Mouse (Mus musculus) kidney, embryonic 14.5 days (tissue): ENCODE results near the gene Ifi214. TPM values are rescaled to one million over a fixed set of nuclear protein-coding genes. Genes with fewer than 3 reads are reported as not detected.
"Not testable (repeated sequence)": the region's sequence is repeated elsewhere in the genome, so short reads cannot be mapped to it uniquely, and the experiment has no call there.

Source experiments
- ATAC-seq: fragments of 200-750 bp; cut with Nextera tagmentation; 2 replicates; pipeline ENCODE4 v1.8.0; 2017; ENCODE audit warnings: moderate number of reproducible peaks, mild to moderate bottlenecking, moderate TSS enrichment, moderate library complexity; ENCODE audit not compliant: low FRiP score, low TSS enrichment
- H3K27ac ChIP-seq: fragments of 300-500 bp; sonication (generic); 2 replicates; pipeline ENCODE4 v1.5.1; 2014; ENCODE audit warnings: low read depth, mild to moderate bottlenecking, low read length, moderate library complexity, mixed read lengths
- H3K27me3 ChIP-seq: fragments of 300-500 bp; sonication (generic); 2 replicates; pipeline ENCODE4 v1.6.1; 2014; ENCODE audit warnings: mild to moderate bottlenecking, low read length; ENCODE audit not compliant: control insufficient read depth, insufficient read depth
- H3K36me3 ChIP-seq: fragments of 300-500 bp; sonication (generic); 2 replicates; pipeline ENCODE4 v1.6.1; 2014; ENCODE audit warnings: low read length, mixed read lengths; ENCODE audit not compliant: control insufficient read depth, insufficient read depth
- H3K4me1 ChIP-seq: fragments of 300-500 bp; sonication (generic); 2 replicates; pipeline ENCODE4 v1.6.1; 2014; ENCODE audit warnings: low read length, mixed read lengths; ENCODE audit not compliant: control insufficient read depth, insufficient read depth
- H3K4me2 ChIP-seq: fragments of 300-500 bp; sonication (generic); replicated peaks from 2 replicates; pipeline ENCODE4 v1.6.1; 2014; ENCODE audit warnings: low read depth, mild to moderate bottlenecking, low read length
- H3K4me3 ChIP-seq: fragments of 300-500 bp; sonication (generic); 2 replicates; pipeline ENCODE4 v1.5.1; 2014; ENCODE audit warnings: mild to moderate bottlenecking, low read length
- H3K9ac ChIP-seq: fragments of 300-500 bp; sonication (generic); 2 replicates; pipeline ENCODE4 v1.6.1; 2014; ENCODE audit warnings: low read depth, mild to moderate bottlenecking, low read length, moderate library complexity
- H3K9me3 ChIP-seq: fragments of 300-500 bp; sonication (generic); 2 replicates; pipeline ENCODE4 v1.6.1; 2016; ENCODE audit warnings: low read length; ENCODE audit not compliant: control insufficient read depth
- WGBS: fragments of 180-500 bp; shearing (Covaris S2); extraction: QIAGEN DNeasy Blood & Tissue Kit; methylation state at CpG from one replicate; pipeline ENCODE4 v1.1.7; 2014; 5-methylcytosine and 5-hydroxymethylcytosine counted together
- polyA plus RNA-seq: library from polyadenylated mRNA; unstranded; fragments of >200 nt; fragmentation: Nextera tagmentation; extraction: Ambion mirVana; gene quantifications from 2 replicates; pipeline ENCODE4 v1.2.1, GENCODE M21; 2014

Gene Ifi214
- not detected in 2 replicates for polyA plus RNA-seq

- WGBS = 93% methylated on average over 3 of the region's 3 CpGs
Measured at GRCm38 (mm10) chr1:173535791-173536190, at the start of gene Ifi214. Gene Ifi214, minus strand, starts transcription at chr1:173535957.

GRCm38 (mm10) chr1:173579921-173580585 is 44.3 kb upstream of the Ifi214 start:
- no peak for ATAC-seq
- WGBS = 93% methylated on average over 26 of the region's 26 CpGs
- H3K27me3 ChIP-seq = no peaks in the 10 kb centered on the region
- H3K4me2 ChIP-seq = no peak overlapping the region
- H3K9ac ChIP-seq = no peak overlapping the region
- H3K36me3 ChIP-seq = no peaks in the 10 kb centered on the region
- H3K27ac ChIP-seq = no peak overlapping the region
- no peaks in the 10 kb centered on the region for H3K4me1 ChIP-seq
- H3K4me3 ChIP-seq = no peak overlapping the region
- H3K9me3 ChIP-seq = peaks cover 22% of the 10 kb centered on the region

More at GRCm38 (mm10) chr1:173535791-173536190, at the start of gene Ifi214:
- H3K9ac ChIP-seq, H3K27me3 ChIP-seq, H3K9me3 ChIP-seq, H3K4me2 ChIP-seq, H3K27ac ChIP-seq, H3K4me1 ChIP-seq, H3K36me3 ChIP-seq, H3K4me3 ChIP-seq, ATAC-seq: not testable (repeated sequence)

GRCm38 (mm10) chr1:173579079-173579478 is 43.3 kb upstream of the Ifi214 start:
- Histone ChIP-seq H3K4me3 (no peak overlapping the region), H3K9me3 (peaks cover 24% of the 10 kb centered on the region), H3K27ac (no peak overlapping the region), H3K4me1 (no peaks in the 10 kb centered on the region), H3K36me3 (no peaks in the 10 kb centered on the region), H3K4me2 (no peak overlapping the region), H3K27me3 (no peaks in the 10 kb centered on the region), H3K9ac (no peak overlapping the region)
- WGBS = 95% methylated on average over 9 of the region's 9 CpGs
- no peak for ATAC-seq

GRCm38 (mm10) chr1:173550491-173551050 is 14.8 kb upstream of the Ifi214 start:
- H3K9ac ChIP-seq, H3K4me1 ChIP-seq, H3K9me3 ChIP-seq, ATAC-seq, H3K36me3 ChIP-seq, H3K4me3 ChIP-seq, H3K4me2 ChIP-seq, H3K27me3 ChIP-seq, H3K27ac ChIP-seq: not testable (repeated sequence)
- 82% methylated on average over 5 of the region's 5 CpGs for WGBS

- H3K27me3 ChIP-seq, H3K27ac ChIP-seq, H3K4me3 ChIP-seq, H3K4me2 ChIP-seq, H3K9me3 ChIP-seq, ATAC-seq, H3K36me3 ChIP-seq, H3K4me1 ChIP-seq, H3K9ac ChIP-seq: not testable (repeated sequence)
- WGBS = 75% methylated on average over 3 of the region's 3 CpGs
Measured at GRCm38 (mm10) chr1:173548798-173549197, 13.0 kb upstream of the Ifi214 start.

- no peak for ATAC-seq
- Histone ChIP-seq H3K27me3 (no peaks in the 10 kb centered on the region), H3K4me3 (no peak overlapping the region), H3K4me2 (no peak overlapping the region), H3K27ac (no peak overlapping the region), H3K36me3 (no peaks in the 10 kb centered on the region), H3K9me3 (no peaks in the 10 kb centered on the region), H3K9ac (no peak overlapping the region), H3K4me1 (no peaks in the 10 kb centered on the region)
Measured at GRCm38 (mm10) chr1:173521452-173521851, 14.3 kb downstream of the Ifi214 start.

GRCm38 (mm10) chr1:173510595-173510994 is 25.2 kb downstream of the Ifi214 start:
- H3K9ac ChIP-seq, H3K27ac ChIP-seq, H3K27me3 ChIP-seq, H3K9me3 ChIP-seq, H3K4me1 ChIP-seq, H3K4me3 ChIP-seq, ATAC-seq, H3K36me3 ChIP-seq, H3K4me2 ChIP-seq: not testable (repeated sequence)
- 90% methylated on average over 2 of the region's 2 CpGs for WGBS

- H3K27me3 ChIP-seq, H3K36me3 ChIP-seq, H3K9me3 ChIP-seq, H3K9ac ChIP-seq, H3K4me1 ChIP-seq, H3K4me3 ChIP-seq, H3K4me2 ChIP-seq, ATAC-seq, H3K27ac ChIP-seq: not testable (repeated sequence)
Measured at GRCm38 (mm10) chr1:173491483-173491882, 44.3 kb downstream of the Ifi214 start.

GRCm38 (mm10) chr1:173490812-173491480 is 44.8 kb downstream of the Ifi214 start, which contains the start of gene Ifi206:
Gene Ifi206, minus strand, starts transcription at chr1:173491041.
- not testable (repeated sequence) for H3K9me3 ChIP-seq, H3K4me3 ChIP-seq, ATAC-seq, H3K27me3 ChIP-seq, H3K4me2 ChIP-seq, H3K4me1 ChIP-seq, H3K9ac ChIP-seq, H3K36me3 ChIP-seq, H3K27ac ChIP-seq
- 80% methylated on average over 3 of the region's 3 CpGs for WGBS
